Mouse (Mus musculus) MEL (cell line): ENCODE data around the gene Hpse2.

Experiments
- BHLHE40 ChIP-seq: IDR thresholded peaks from 2 replicates; pipeline ENCODE4 v1.6.1; 2012; ENCODE audit warnings: low read depth, mild to moderate bottlenecking, inconsistent platforms, low read length, improper control_type of control experiment, borderline replicate concordance
- CTCF ChIP-seq, 3 experiments: IDR thresholded peaks in 2 of 3; conservative IDR thresholded peaks in 1 of 3; 2 replicates each; pipeline ENCODE4 v1.5.1; 2011 to 2012; ENCODE audit warnings: low read length in 3 of 3, low read depth in 2 of 3, mild to moderate bottlenecking in 2 of 3, improper control_type of control experiment in 1 of 3, inconsistent platforms in 1 of 3, mixed read lengths in 1 of 3, moderate library complexity in 1 of 3; ENCODE audit not compliant: control insufficient read depth in 1 of 3, insufficient read depth in 1 of 3, poor library complexity in 1 of 3, severe bottlenecking in 1 of 3
- E2F4 ChIP-seq: IDR thresholded peaks from 2 replicates; pipeline ENCODE4 v1.6.1; 2011; ENCODE audit warnings: low read depth, low read length, improper control_type of control experiment, borderline replicate concordance
- ELF1 ChIP-seq: IDR thresholded peaks from 2 replicates; pipeline ENCODE4 v1.6.1; 2014; ENCODE audit warnings: low read depth, mild to moderate bottlenecking, inconsistent platforms, low read length, improper control_type of control experiment, moderate library complexity
- EP300 ChIP-seq, 2 experiments: IDR thresholded peaks; 2 replicates each; pipeline ENCODE4 v1.6.1; 2011; ENCODE audit warnings: improper control_type of control experiment in 2 of 2, low read length in 2 of 2, low read depth in 1 of 2, mild to moderate bottlenecking in 1 of 2
- GABPA ChIP-seq: IDR thresholded peaks from 2 replicates; pipeline ENCODE4 v1.6.1; 2012; ENCODE audit warnings: low read depth, mild to moderate bottlenecking, inconsistent platforms, low read length, improper control_type of control experiment, moderate library complexity
- MEF2A ChIP-seq: IDR thresholded peaks from 2 replicates; pipeline ENCODE4 v1.6.1; 2014; ENCODE audit warnings: low read depth, mild to moderate bottlenecking, inconsistent platforms, low read length, improper control_type of control experiment; ENCODE audit not compliant: poor library complexity, insufficient replicate concordance, severe bottlenecking; ENCODE audit errors: extremely low read depth
- SMC3 ChIP-seq: IDR thresholded peaks from 2 replicates; pipeline ENCODE4 v1.6.1; 2011; ENCODE audit warnings: low read depth, low read length, improper control_type of control experiment
- ZMIZ1 ChIP-seq: IDR thresholded peaks from 2 replicates; pipeline ENCODE4 v1.6.1; 2012; ENCODE audit warnings: low read depth, mild to moderate bottlenecking, inconsistent platforms, low read length, improper control_type of control experiment, moderate library complexity

DNA sequence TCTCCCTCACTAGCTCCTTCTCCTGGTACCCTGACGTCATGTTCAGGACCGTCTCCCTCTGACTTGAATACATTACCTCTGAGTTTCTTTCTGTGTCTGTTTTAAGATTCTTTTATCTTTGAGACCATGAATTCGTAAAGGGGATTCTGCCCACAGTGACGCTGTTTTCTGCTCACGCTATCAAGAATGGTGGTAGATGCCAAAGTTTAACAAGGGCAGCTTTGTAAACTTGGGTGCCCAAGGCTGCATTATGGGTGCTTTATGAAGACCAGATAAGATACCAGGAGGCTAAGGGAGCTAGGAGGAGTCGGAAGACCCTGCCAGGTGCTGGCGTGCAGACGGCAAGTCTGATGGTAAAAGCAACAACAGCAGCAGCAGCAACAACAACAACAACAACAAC lies 641.5 kb downstream of the Hpse2 start:
- TF ChIP-seq ZMIZ1 (no peak), ELF1 (no peak), GABPA (no peak), CTCF (IDR thresholded peaks at IDR 0.05 in 2 of 3, conservative IDR thresholded peaks at IDR 0.05 in 1 of 3; ENCODE audit: control insufficient read depth in 1 of 3, insufficient read depth in 1 of 3, low read depth in 2 of 3, low read length in 3 of 3, poor library complexity in 1 of 3, severe bottlenecking in 1 of 3) (no peak), EP300 (IDR thresholded peaks at IDR 0.05; ENCODE audit: low read depth in 1 of 2, low read length in 2 of 2) (peak; percentile 58 to 62; a peak in 3 of 4 replicates), MEF2A (peak; percentile 88; the same call in 1 of the 2 replicates), BHLHE40 (no peak), E2F4 (no peak), SMC3 (no peak)
